ENCODE assay signal across 9 mouse cellular contexts in genomic region chr5:12541268-12541667, GRCm38 (mm10).
DNase-seq lines count a peak whose midpoint lies in the region; ATAC-seq and TF ChIP-seq lines count a peak whose summit lies in the region.
"Had no signal": no experiment of that assay in that cellular context is flagged by ENCODE, and none has a peak within 500 bp of the region (broad histone marks: within the 10 kb centered on the region; RNA-seq: fewer than 3 reads in every experiment).

No protein-coding gene starts in this region.

- 50% methylated on average over 2 of the region's 2 CpGs for WGBS in hindbrain, embryonic 11.5 days
- 34% methylated on average over 2 of the region's 2 CpGs for WGBS in hindbrain, embryonic 12.5 days
- WGBS in neural tube, embryonic 11.5 days: 43% methylated on average over 2 of the region's 2 CpGs
- WGBS in embryonic facial prominence, embryonic 14.5 days: 35% methylated on average over 2 of the region's 2 CpGs
- 34% methylated on average over 2 of the region's 2 CpGs for WGBS in stomach, postnatal 0 days

- H3K9ac ChIP-seq in hindbrain, embryonic 11.5 days (ENCODE audit: low read depth, low read length): no peak overlapping the region
- no peak overlapping the region for H3K9ac ChIP-seq in hindbrain, embryonic 12.5 days
- no peak overlapping the region for H3K9ac ChIP-seq in neural tube, embryonic 11.5 days (ENCODE audit: low read length)
- no peak overlapping the region for H3K9ac ChIP-seq in embryonic facial prominence, embryonic 14.5 days (ENCODE audit: low read depth, low read length)
- H3K9ac ChIP-seq in stomach, postnatal 0 days (ENCODE audit: low read length): no peak overlapping the region

- no peaks in the 10 kb centered on the region for H3K9me3 ChIP-seq in hindbrain, embryonic 11.5 days (ENCODE audit: control insufficient read depth, low read length)
- no peaks in the 10 kb centered on the region for H3K9me3 ChIP-seq in hindbrain, embryonic 12.5 days (replicated peaks)
- H3K9me3 ChIP-seq in neural tube, embryonic 11.5 days (ENCODE audit: control insufficient read depth, low read length): no peaks in the 10 kb centered on the region
- H3K9me3 ChIP-seq in embryonic facial prominence, embryonic 14.5 days (ENCODE audit: control insufficient read depth, low read length): no peaks in the 10 kb centered on the region
- no peaks in the 10 kb centered on the region for H3K9me3 ChIP-seq in stomach, postnatal 0 days (ENCODE audit: control insufficient read depth, low read length)

- no peak overlapping the region for H3K27ac ChIP-seq in hindbrain, embryonic 11.5 days (ENCODE audit: low read depth, low read length)
- no peak overlapping the region for H3K27ac ChIP-seq in hindbrain, embryonic 12.5 days
- H3K27ac ChIP-seq in neural tube, embryonic 11.5 days (ENCODE audit: low read depth, low read length): no peak overlapping the region
- H3K27ac ChIP-seq in embryonic facial prominence, embryonic 14.5 days (replicated peaks; ENCODE audit: low read depth, low read length): no peak overlapping the region
- no peak overlapping the region for H3K27ac ChIP-seq in stomach, postnatal 0 days (replicated peaks)

- H3K4me1 ChIP-seq in hindbrain, embryonic 11.5 days (replicated peaks; ENCODE audit: control insufficient read depth, insufficient read depth, low read length): no peaks in the 10 kb centered on the region
- no peaks in the 10 kb centered on the region for H3K4me1 ChIP-seq in hindbrain, embryonic 12.5 days
- no peaks in the 10 kb centered on the region for H3K4me1 ChIP-seq in neural tube, embryonic 11.5 days (ENCODE audit: control insufficient read depth, insufficient read depth, low read length)
- H3K4me1 ChIP-seq in embryonic facial prominence, embryonic 14.5 days (ENCODE audit: control insufficient read depth, insufficient read depth, low read length): no peaks in the 10 kb centered on the region
- no peaks in the 10 kb centered on the region for H3K4me1 ChIP-seq in stomach, postnatal 0 days (replicated peaks; ENCODE audit: control insufficient read depth, insufficient read depth)

- DNase-seq in hindbrain, embryonic 11.5 days (ENCODE audit: low spot score): peak; percentile 45
- DNase-seq in neural tube, embryonic 11.5 days (ENCODE audit: low spot score): no peak
- DNase-seq in neural tube, embryonic 10.5 days (ENCODE audit: extremely low spot score, low spot score): no peak
- DNase-seq in embryonic facial prominence, embryonic 14.5 days (ENCODE audit: low spot score): peak; percentile 85
- DNase-seq in stomach, postnatal 0 days (ENCODE audit: low spot score): no peak
- no peak for DNase-seq in testis, postnatal 10 days (ENCODE audit: low spot score)
- no peak for DNase-seq in frontal cortex, postnatal 25 days (ENCODE audit: low spot score in 2 of 2)
- DNase-seq: left cerebral cortex, postnatal 4 days had no signal

- H3K36me3 ChIP-seq in hindbrain, embryonic 11.5 days (ENCODE audit: control insufficient read depth, insufficient read depth, low read length): no peaks in the 10 kb centered on the region
- H3K36me3 ChIP-seq in hindbrain, embryonic 12.5 days: no peaks in the 10 kb centered on the region
- no peaks in the 10 kb centered on the region for H3K36me3 ChIP-seq in neural tube, embryonic 11.5 days (ENCODE audit: control insufficient read depth, insufficient read depth, low read length)
- H3K36me3 ChIP-seq in embryonic facial prominence, embryonic 14.5 days (ENCODE audit: control insufficient read depth, insufficient read depth, low read length): no peaks in the 10 kb centered on the region
- no peaks in the 10 kb centered on the region for H3K36me3 ChIP-seq in stomach, postnatal 0 days (ENCODE audit: control insufficient read depth, insufficient read depth, low read length)

- H3K4me2 ChIP-seq in hindbrain, embryonic 11.5 days (replicated peaks; ENCODE audit: low read depth, low read length): no peak overlapping the region
- no peak overlapping the region for H3K4me2 ChIP-seq in hindbrain, embryonic 12.5 days (replicated peaks)
- H3K4me2 ChIP-seq in neural tube, embryonic 11.5 days (ENCODE audit: low read depth): no peak overlapping the region
- H3K4me2 ChIP-seq in embryonic facial prominence, embryonic 14.5 days (ENCODE audit: low read depth, low read length): no peak overlapping the region
- H3K4me2 ChIP-seq in stomach, postnatal 0 days (replicated peaks; ENCODE audit: low read depth): no peak overlapping the region

- TF ChIP-seq EP300 in stomach, postnatal 0 days (optimal IDR thresholded peaks at IDR 0.05): no peak

- no peak overlapping the region for H3K4me3 ChIP-seq in hindbrain, embryonic 11.5 days (ENCODE audit: low read depth, low read length)
- H3K4me3 ChIP-seq in hindbrain, embryonic 12.5 days: no peak overlapping the region
- no peak overlapping the region for H3K4me3 ChIP-seq in neural tube, embryonic 11.5 days (ENCODE audit: low read depth, low read length)
- H3K4me3 ChIP-seq in embryonic facial prominence, embryonic 14.5 days (ENCODE audit: low read depth, low read length): no peak overlapping the region
- H3K4me3 ChIP-seq in stomach, postnatal 0 days (ENCODE audit: low read depth, low read length): no peak overlapping the region

- no peaks in the 10 kb centered on the region for H3K27me3 ChIP-seq in hindbrain, embryonic 11.5 days (ENCODE audit: control insufficient read depth, insufficient read depth, low read length)
- no peaks in the 10 kb centered on the region for H3K27me3 ChIP-seq in hindbrain, embryonic 12.5 days
- H3K27me3 ChIP-seq in neural tube, embryonic 11.5 days (ENCODE audit: control insufficient read depth, insufficient read depth, low read length): no peaks in the 10 kb centered on the region
- no peaks in the 10 kb centered on the region for H3K27me3 ChIP-seq in embryonic facial prominence, embryonic 14.5 days (replicated peaks; ENCODE audit: control insufficient read depth, insufficient read depth, low read length)
- H3K27me3 ChIP-seq in stomach, postnatal 0 days (ENCODE audit: control insufficient read depth, insufficient read depth, low read length): no peaks in the 10 kb centered on the region

- no peak for ATAC-seq in hindbrain, embryonic 11.5 days (ENCODE audit: low FRiP score)
- ATAC-seq in hindbrain, embryonic 12.5 days (ENCODE audit: low FRiP score): no peak
- peak; percentile 58; the same call in 1 of the 2 replicates for ATAC-seq in neural tube, embryonic 11.5 days (ENCODE audit: insufficient read depth, low FRiP score, low TSS enrichment)
- no peak for ATAC-seq in embryonic facial prominence, embryonic 14.5 days (ENCODE audit: low read depth)
- no peak for ATAC-seq in stomach, postnatal 0 days (ENCODE audit: low FRiP score, low TSS enrichment)

- TF ChIP-seq CTCF in stomach, postnatal 0 days (IDR thresholded peaks at IDR 0.05; ENCODE audit: low read depth): peak; percentile 76

Comparison
In these comparisons a context has a peak if more than half of its experiments do, and no peak if none do; other contexts are left out.
1. DNase-seq: peak in hindbrain, embryonic 11.5 days (single experiment) and embryonic facial prominence, embryonic 14.5 days (single experiment); none in neural tube, embryonic 11.5 days (single experiment), neural tube, embryonic 10.5 days (single experiment), stomach, postnatal 0 days (single experiment), testis, postnatal 10 days (single experiment) and frontal cortex, postnatal 25 days (0 of 2).